Mouse (Mus musculus): ENCODE data around the gene Tmem101. TPM values are rescaled to one million over a fixed set of nuclear protein-coding genes. Genes with fewer than 3 reads are reported as not detected.

Gene Tmem101
- polyA plus RNA-seq, 1 experiment from 2014 or later: 6.4 TPM

DNA sequence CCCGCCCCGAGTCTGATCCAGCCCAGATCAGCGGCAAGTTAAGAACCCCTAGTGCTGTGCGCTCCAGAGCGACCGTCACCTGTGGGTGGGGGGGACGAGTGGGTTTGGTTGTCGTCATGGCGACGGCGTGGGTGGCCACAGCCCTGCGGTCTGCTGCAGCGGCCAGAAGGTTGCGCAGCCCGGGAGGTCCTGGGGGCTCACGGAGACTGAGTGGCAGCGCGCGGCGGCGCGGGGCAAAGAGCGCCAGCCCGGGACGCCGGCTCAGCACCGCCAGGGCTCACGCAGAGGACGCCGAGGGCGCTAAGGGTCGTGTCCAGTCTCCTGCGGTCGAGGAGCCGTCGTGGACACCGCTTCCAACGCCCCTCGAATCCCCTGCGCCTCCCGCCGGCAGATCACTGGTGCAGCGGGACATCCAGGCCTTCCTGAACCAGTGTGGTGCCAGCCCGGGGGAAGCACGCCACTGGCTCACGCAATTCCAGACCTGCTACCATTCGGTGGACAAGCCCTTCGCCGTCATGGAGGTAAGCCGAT lies 10.7 kb downstream of the Tmem101 start, which contains the start of gene Nags:
Gene Nags (plus strand): TSS at position 43 of the 531 bp plus-strand sequence.
- Histone ChIP-seq H3K36me3 (replicated peaks; ENCODE audit: insufficient read depth, low read length) (no peaks in the 10 kb centered on the region; the same call in none of the 2 replicates), H3K9ac (replicated peaks) (peak within 1 kb of the TSS; percentile 69), H3K4me2 (ENCODE audit: low read depth, low read length) (peak within 1 kb of the TSS; percentile 75), H3K27ac (ENCODE audit: low read depth) (peak within 1 kb of the TSS; percentile 81), H3K9me3 (ENCODE audit: low read length) (no peaks in the 10 kb centered on the region), H3K27me3 (ENCODE audit: insufficient read depth, low read length) (peaks cover 33% of the 10 kb centered on the region), H3K4me1 (ENCODE audit: insufficient read depth) (peaks cover 5% of the 10 kb centered on the region; the same call in 1 of the 2 replicates), H3K4me3 (ENCODE audit: low read depth, low read length) (peak within 1 kb of the TSS; percentile 57)
- ATAC-seq (peak; percentile 14), DNase-seq (peak; percentile 72)
- TF ChIP-seq EP300 (IDR thresholded peaks at IDR 0.05; ENCODE audit: low read depth): no peak
- no peak for TF ChIP-seq CTCF (IDR thresholded peaks at IDR 0.05; ENCODE audit: low read depth)
- 2% methylated on average over 43 of the region's 50 CpGs for WGBS (ENCODE audit: insufficient replicate concordance)

DNA sequence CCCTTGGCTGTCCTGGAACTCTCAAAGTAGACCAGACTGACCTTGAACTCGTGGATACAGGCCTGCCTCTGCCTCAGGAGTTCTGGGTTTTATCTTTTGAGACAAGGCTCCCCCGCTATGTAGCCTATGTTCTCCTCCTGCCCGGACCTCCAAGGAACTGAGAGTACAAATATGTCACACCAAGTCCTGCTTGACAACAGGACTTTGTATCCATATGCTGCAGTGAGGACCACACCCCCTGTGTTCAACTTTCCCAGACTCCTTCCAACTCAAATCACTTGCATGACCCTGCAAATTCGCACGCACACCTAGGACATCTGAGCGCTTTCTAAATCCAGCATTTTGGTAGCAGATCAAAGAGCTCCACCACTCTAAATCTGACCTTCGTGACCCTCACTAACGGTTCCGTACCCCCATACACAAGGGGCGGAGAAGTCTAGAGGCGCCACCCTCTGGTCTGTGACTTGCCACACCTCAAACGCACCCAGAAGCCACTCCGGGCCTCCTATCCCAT lies 11.2 kb downstream of the Tmem101 start:
- whole genome bisulfite sequencing (ENCODE audit: insufficient replicate concordance): 16% methylated on average over 13 of the region's 13 CpGs
- Histone ChIP-seq H3K27ac (ENCODE audit: low read depth) (peak overlapping the region; percentile 81), H3K4me3 (ENCODE audit: low read depth, low read length) (peak overlapping the region; percentile 57), H3K27me3 (ENCODE audit: insufficient read depth, low read length) (peaks cover 33% of the 10 kb centered on the region), H3K9ac (replicated peaks) (peak overlapping the region; percentile 69; the same call in 1 of the 2 replicates), H3K36me3 (replicated peaks; ENCODE audit: insufficient read depth, low read length) (no peaks in the 10 kb centered on the region; the same call in none of the 2 replicates), H3K4me2 (ENCODE audit: low read depth, low read length) (peak overlapping the region; percentile 75), H3K9me3 (ENCODE audit: low read length) (no peaks in the 10 kb centered on the region), H3K4me1 (ENCODE audit: insufficient read depth) (peaks cover 5% of the 10 kb centered on the region; the same call in 1 of the 2 replicates)
- DNase-seq (no peak), ATAC-seq (peak; percentile 63)
- TF ChIP-seq CTCF (IDR thresholded peaks at IDR 0.05; ENCODE audit: low read depth): no peak
- TF ChIP-seq EP300 (IDR thresholded peaks at IDR 0.05; ENCODE audit: low read depth): no peak

DNA sequence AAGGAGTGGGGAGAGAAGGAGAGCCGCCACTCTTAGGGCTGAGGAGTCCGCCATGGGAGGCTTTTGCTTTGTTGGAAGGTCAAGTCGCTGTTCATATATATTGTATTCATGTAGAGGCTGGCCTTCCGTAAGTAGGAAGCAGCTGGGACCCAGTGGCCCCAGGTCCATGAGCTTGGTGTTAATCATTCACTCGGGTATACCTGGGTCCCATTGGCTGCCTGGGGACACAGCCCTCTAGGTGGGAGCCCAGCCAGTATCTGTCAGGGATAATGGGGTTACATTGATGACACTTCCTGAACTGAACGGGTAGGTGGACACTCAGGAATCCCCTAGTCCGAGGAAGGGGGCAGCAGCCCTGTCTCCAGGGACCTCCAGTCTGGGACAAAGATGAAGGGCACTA lies 13.8 kb downstream of the Tmem101 start:
- TF ChIP-seq CTCF (IDR thresholded peaks at IDR 0.05; ENCODE audit: low read depth): no peak
- no peak; the same call in 1 of the 2 replicates for TF ChIP-seq EP300 (IDR thresholded peaks at IDR 0.05; ENCODE audit: low read depth)
- peak; percentile 80 for ATAC-seq

DNA sequence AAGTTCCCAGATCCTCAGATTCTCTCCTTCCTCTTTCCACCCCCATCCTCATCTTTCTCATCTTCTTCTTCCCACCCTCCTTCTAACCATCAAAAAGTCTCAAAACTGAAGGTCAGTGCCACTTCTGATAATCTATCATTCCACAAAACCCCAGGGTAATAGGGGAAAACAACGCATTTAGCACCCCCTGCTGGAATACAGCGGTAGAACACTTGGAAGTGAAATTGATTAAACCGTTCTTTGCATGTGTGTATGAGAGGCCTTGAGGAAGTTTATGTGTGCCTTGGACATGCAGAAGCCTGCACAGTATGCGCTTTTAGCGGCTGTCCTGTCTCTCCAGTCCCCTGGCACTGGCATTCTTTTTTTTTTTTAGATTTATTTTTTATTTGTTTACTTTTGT lies 15.7 kb downstream of the Tmem101 start:
- DNase-seq: peak; percentile 79

More for the DNA sequence above, 13.8 kb downstream of the Tmem101 start:
- no peaks in the 10 kb centered on the region for H3K9me3 ChIP-seq (ENCODE audit: low read length)
- peak overlapping the region; percentile 34 for H3K4me2 ChIP-seq (ENCODE audit: low read depth, low read length)
- peaks cover 23% of the 10 kb centered on the region for H3K27me3 ChIP-seq (ENCODE audit: insufficient read depth, low read length)
- peaks cover 8% of the 10 kb centered on the region for H3K4me1 ChIP-seq (ENCODE audit: insufficient read depth)
- peak; percentile 54 for DNase-seq
- 0 out of 2 replicates have a peak overlapping the region, but pooled peaks have one; percentile 3 for H3K4me3 ChIP-seq (ENCODE audit: low read depth, low read length)
- H3K9ac ChIP-seq (replicated peaks): 0 out of 2 replicates have a peak overlapping the region, but pooled peaks have one; percentile 13
- WGBS (ENCODE audit: insufficient replicate concordance): 60% methylated on average over 7 of the region's 7 CpGs
- H3K27ac ChIP-seq (ENCODE audit: low read depth): peak overlapping the region; percentile 91
- no peaks in the 10 kb centered on the region for H3K36me3 ChIP-seq (replicated peaks; ENCODE audit: insufficient read depth, low read length)

DNA sequence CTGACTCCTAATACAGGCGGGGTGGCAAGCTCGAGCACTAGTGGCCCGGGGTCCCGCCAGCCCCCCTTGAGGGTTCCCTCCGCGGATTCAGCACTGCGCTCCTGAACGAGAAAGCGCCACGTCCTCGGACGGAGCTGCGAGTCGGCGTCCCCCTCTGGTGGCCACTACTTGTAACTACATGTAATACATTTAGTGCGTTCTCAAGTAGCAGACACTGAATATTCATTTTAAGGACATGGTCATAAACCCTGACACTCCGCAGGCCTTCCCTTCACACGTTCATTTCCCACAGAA lies 17.8 kb downstream of the Tmem101 start:
- no peak for TF ChIP-seq EP300 (IDR thresholded peaks at IDR 0.05; ENCODE audit: low read depth)
- peak; percentile 96 for TF ChIP-seq CTCF (IDR thresholded peaks at IDR 0.05; ENCODE audit: low read depth)
- peak overlapping the region; percentile 57 for H3K4me2 ChIP-seq (ENCODE audit: low read depth, low read length)
- no peak for ATAC-seq
- 0% methylated on average over 18 of the region's 18 CpGs for WGBS (ENCODE audit: insufficient replicate concordance)
- no peak overlapping the region for H3K27ac ChIP-seq (ENCODE audit: low read depth)
- peak; percentile 71 for DNase-seq
- no peaks in the 10 kb centered on the region for H3K9me3 ChIP-seq (ENCODE audit: low read length)
- H3K4me1 ChIP-seq (ENCODE audit: insufficient read depth): peaks cover 3% of the 10 kb centered on the region
- peak overlapping the region; percentile 13; the same call in 1 of the 2 replicates for H3K9ac ChIP-seq (replicated peaks)
- H3K36me3 ChIP-seq (replicated peaks; ENCODE audit: insufficient read depth, low read length): no peaks in the 10 kb centered on the region
- peaks cover 15% of the 10 kb centered on the region; the same call in 1 of the 2 replicates for H3K27me3 ChIP-seq (ENCODE audit: insufficient read depth, low read length)
- H3K4me3 ChIP-seq (ENCODE audit: low read depth, low read length): no peak overlapping the region

More for the DNA sequence above, 15.7 kb downstream of the Tmem101 start:
- peaks cover 3% of the 10 kb centered on the region for H3K4me1 ChIP-seq (ENCODE audit: insufficient read depth)
- no peak overlapping the region for H3K4me2 ChIP-seq (ENCODE audit: low read depth, low read length)
- H3K27me3 ChIP-seq (ENCODE audit: insufficient read depth, low read length): peaks cover 7% of the 10 kb centered on the region; the same call in 1 of the 2 replicates
- WGBS (ENCODE audit: insufficient replicate concordance): 3% methylated on average over 5 of the region's 5 CpGs
- no peak overlapping the region for H3K27ac ChIP-seq (ENCODE audit: low read depth)
- no peak overlapping the region for H3K9ac ChIP-seq (replicated peaks)
- no peaks in the 10 kb centered on the region for H3K36me3 ChIP-seq (replicated peaks; ENCODE audit: insufficient read depth, low read length)
- ATAC-seq: no peak
- H3K9me3 ChIP-seq (ENCODE audit: low read length): no peaks in the 10 kb centered on the region
- TF ChIP-seq EP300 (IDR thresholded peaks at IDR 0.05; ENCODE audit: low read depth) (no peak), CTCF (IDR thresholded peaks at IDR 0.05; ENCODE audit: low read depth) (peak; percentile 91)
- no peak overlapping the region for H3K4me3 ChIP-seq (ENCODE audit: low read depth, low read length)

DNA sequence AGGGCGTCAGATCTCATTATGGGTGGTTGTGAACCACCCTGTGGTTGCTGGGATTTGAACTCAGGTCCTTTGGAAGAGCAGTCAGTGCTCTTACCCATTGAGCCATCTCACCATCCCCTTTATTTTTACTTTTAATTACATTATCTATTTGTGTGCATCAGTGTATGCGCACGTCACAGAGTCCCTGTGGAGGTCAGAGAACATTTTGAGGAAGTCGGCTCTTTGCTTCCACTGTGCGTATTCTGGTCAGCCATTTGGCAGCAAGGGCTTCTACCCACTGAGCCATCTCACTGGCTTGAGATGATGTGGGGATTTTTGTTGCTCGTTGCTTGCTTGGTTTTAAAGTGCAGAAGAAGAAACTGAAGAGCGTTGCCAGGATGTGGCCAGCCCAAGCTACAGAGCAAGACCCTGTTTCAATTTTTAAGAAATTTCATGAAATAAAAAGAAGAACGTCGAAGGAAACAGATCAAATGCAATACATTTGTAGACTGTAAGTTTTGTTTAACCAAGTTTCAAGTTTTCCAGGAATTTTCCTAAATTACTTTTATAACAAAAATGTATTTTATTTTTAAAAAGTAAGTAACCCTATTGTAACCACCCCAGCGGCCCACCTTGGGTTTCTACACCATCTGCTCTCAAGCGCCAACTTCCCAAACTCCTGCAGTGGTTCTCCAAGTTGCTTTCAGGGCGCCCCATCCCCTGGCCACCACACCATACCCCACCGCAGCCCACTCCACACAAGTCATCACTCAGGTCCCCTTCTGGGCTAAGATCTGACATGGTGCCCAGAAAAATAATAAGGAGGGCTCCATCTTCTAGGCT lies 18.4 kb downstream of the Tmem101 start:
- H3K4me2 ChIP-seq (ENCODE audit: low read depth, low read length): peak overlapping the region; percentile 57
- H3K4me3 ChIP-seq (ENCODE audit: low read depth, low read length): no peak overlapping the region
- ATAC-seq (no peak), DNase-seq (no peak)
- WGBS (ENCODE audit: insufficient replicate concordance): 36% methylated on average over 13 of the region's 13 CpGs
- H3K27me3 ChIP-seq (ENCODE audit: insufficient read depth, low read length): peaks cover 15% of the 10 kb centered on the region; the same call in 1 of the 2 replicates
- no peaks in the 10 kb centered on the region for H3K36me3 ChIP-seq (replicated peaks; ENCODE audit: insufficient read depth, low read length)
- H3K9ac ChIP-seq (replicated peaks): peak overlapping the region; percentile 13; the same call in 1 of the 2 replicates
- TF ChIP-seq CTCF (IDR thresholded peaks at IDR 0.05; ENCODE audit: low read depth) (0 out of 2 replicates have a peak, but pooled peaks have one; percentile 6), EP300 (IDR thresholded peaks at IDR 0.05; ENCODE audit: low read depth) (no peak)
- no peaks in the 10 kb centered on the region for H3K9me3 ChIP-seq (ENCODE audit: low read length)
- no peak overlapping the region for H3K27ac ChIP-seq (ENCODE audit: low read depth)
- peaks cover 3% of the 10 kb centered on the region for H3K4me1 ChIP-seq (ENCODE audit: insufficient read depth)

All from liver, postnatal 0 days (tissue).